Mouse (Mus musculus) bone marrow macrophage, adult 2 months (primary cell): ENCODE measurements around the gene Cmtm2a. TPM values are rescaled to one million over a fixed set of nuclear protein-coding genes. Genes with fewer than 3 reads are reported as not detected.
"Not testable (repeated sequence)": the region's sequence is repeated elsewhere in the genome, so short reads cannot be mapped to it uniquely, and the experiment has no call there.

Experiments
- H3K27ac ChIP-seq: 2 replicates; pipeline ENCODE4 v1.5.1; 2012; ENCODE audit warnings: low read depth, low read length; ENCODE audit not compliant: insufficient read depth
- H3K4me1 ChIP-seq: 2 replicates; pipeline ENCODE4 v1.6.1; 2012; ENCODE audit warnings: low read length; ENCODE audit not compliant: control insufficient read depth, insufficient read depth
- H3K4me3 ChIP-seq: 2 replicates; pipeline ENCODE4 v1.5.1; 2012; ENCODE audit warnings: mild to moderate bottlenecking, low read length, moderate library complexity; ENCODE audit not compliant: insufficient read depth
- CTCF ChIP-seq: IDR thresholded peaks from 2 replicates; pipeline ENCODE4 v1.5.1; 2012; ENCODE audit warnings: low read depth, mild to moderate bottlenecking, low read length, moderate library complexity
- POLR2A ChIP-seq: IDR thresholded peaks from 2 replicates; pipeline ENCODE4 v1.6.1; 2012; ENCODE audit warnings: mild to moderate bottlenecking, low read depth, low read length, borderline replicate concordance
- polyA plus RNA-seq: library from polyadenylated mRNA; stranded (reverse); fragments of >200 nt; gene quantifications from 2 replicates; pipeline ENCODE4 v1.2.4, GENCODE M21; 2012; ENCODE audit not compliant: missing spikeins, insufficient read depth, insufficient read length

Cmtm2a gene
- polyA plus RNA-seq, 1 experiment = not detected

- Histone ChIP-seq H3K4me1 (no peaks in the 10 kb centered on the region), H3K27ac (no peak overlapping the region), H3K4me3 (no peak overlapping the region)
- TF ChIP-seq POLR2A (no peak), CTCF (no peak)
These were observed 1.4 kb upstream of the Cmtm2a start for GRCm38 (mm10) chr8:104294396-104294795.

- H3K4me3 ChIP-seq = no peak overlapping the region
- no peak for TF ChIP-seq CTCF
- no peak for TF ChIP-seq POLR2A
- H3K27ac ChIP-seq = no peak overlapping the region
- no peaks in the 10 kb centered on the region for H3K4me1 ChIP-seq
These were observed 24.0 kb downstream of the Cmtm2a start for GRCm38 (mm10) chr8:104268937-104269440.

GRCm38 (mm10) chr8:104268368-104268767 lies 24.6 kb downstream of the Cmtm2a start:
- Histone ChIP-seq H3K4me1 (no peaks in the 10 kb centered on the region), H3K27ac (no peak overlapping the region), H3K4me3 (no peak overlapping the region)
- TF ChIP-seq POLR2A = no peak
- no peak for TF ChIP-seq CTCF

GRCm38 (mm10) chr8:104264271-104264935 lies 28.6 kb downstream of the Cmtm2a start:
- H3K4me1 ChIP-seq, H3K27ac ChIP-seq, H3K4me3 ChIP-seq: not testable (repeated sequence)

- H3K4me1 ChIP-seq, H3K4me3 ChIP-seq: not testable (repeated sequence)
These were observed 31.2 kb downstream of the Cmtm2a start for GRCm38 (mm10) chr8:104261802-104262201.

GRCm38 (mm10) chr8:104253016-104253415 lies 40.0 kb downstream of the Cmtm2a start:
- H3K4me3 ChIP-seq = no peak overlapping the region
- H3K4me1 ChIP-seq = peaks cover 23% of the 10 kb centered on the region
- TF ChIP-seq POLR2A = no peak
- peak; percentile 24; the same call in 1 of the 2 replicates for TF ChIP-seq CTCF
- no peak overlapping the region for H3K27ac ChIP-seq

More at GRCm38 (mm10) chr8:104261802-104262201, 31.2 kb downstream of the Cmtm2a start:
- H3K27ac ChIP-seq = not testable (repeated sequence)

GRCm38 (mm10) chr8:104251461-104251860 lies 41.5 kb downstream of the Cmtm2a start:
- TF ChIP-seq POLR2A (no peak), CTCF (no peak)
- Histone ChIP-seq H3K4me3 (peak overlapping the region; percentile 95), H3K4me1 (peaks cover 29% of the 10 kb centered on the region), H3K27ac (0 out of 2 replicates have a peak overlapping the region, but pooled peaks have one; percentile 18)

GRCm38 (mm10) chr8:104250439-104251367 lies 42.3 kb downstream of the Cmtm2a start, which contains the start of gene Cklf:
Cklf (plus strand) TSS chr8:104250861.
- peak within 1 kb of the TSS; percentile 81 for H3K27ac ChIP-seq
- peak within 1 kb of the TSS; percentile 95 for H3K4me3 ChIP-seq
- TF ChIP-seq CTCF (no peak), POLR2A (no peak; the same call in 1 of the 2 replicates)
- peaks cover 31% of the 10 kb centered on the region for H3K4me1 ChIP-seq

- TF ChIP-seq POLR2A (no peak), CTCF (no peak)
- H3K27ac ChIP-seq = no peak overlapping the region
- H3K4me3 ChIP-seq = no peak overlapping the region
- H3K4me1 ChIP-seq = peaks cover 31% of the 10 kb centered on the region
These were observed 43.5 kb downstream of the Cmtm2a start for GRCm38 (mm10) chr8:104249442-104249996.
